Mouse (Mus musculus) cerebellum, adult 2 months (tissue): ENCODE data around the gene Tfam. TPM values are rescaled to one million over a fixed set of nuclear protein-coding genes. Genes with fewer than 3 reads are reported as not detected.

Experiments used
- DNase-seq, 2 experiments: peaks; one replicate each; pipeline ENCODE4 v3.0.0; 2021
- H3K27ac ChIP-seq: fragments of 200-500 bp; 2 replicates; pipeline ENCODE4 v1.5.1; 2012; ENCODE audit warnings: low read length, control low read depth, inconsistent platforms; ENCODE audit not compliant: insufficient read depth
- H3K27me3 ChIP-seq: fragments of 200-500 bp; 2 replicates; pipeline ENCODE4 v1.6.1; 2012; ENCODE audit warnings: inconsistent platforms, mild to moderate bottlenecking, low read length, moderate library complexity; ENCODE audit not compliant: control insufficient read depth, insufficient read depth
- H3K4me1 ChIP-seq: fragments of 200-500 bp; 2 replicates; pipeline ENCODE4 v1.6.1; 2011; ENCODE audit warnings: low read length; ENCODE audit not compliant: control insufficient read depth, insufficient read depth
- H3K4me3 ChIP-seq: fragments of 200-500 bp; replicated peaks from 2 replicates; pipeline ENCODE3; 2011; ENCODE audit warnings: mild to moderate bottlenecking, low read depth, low read length, control low read depth; ENCODE audit not compliant: insufficient read depth
- CTCF ChIP-seq: fragments of 200-500 bp; IDR thresholded peaks from 2 replicates; pipeline ENCODE4 v1.5.1; 2011; ENCODE audit warnings: low read depth, mild to moderate bottlenecking, control low read depth, low read length, moderate library complexity, borderline replicate concordance; ENCODE audit not compliant: insufficient read depth
- POLR2A ChIP-seq: fragments of 200-500 bp; IDR thresholded peaks from 2 replicates; pipeline ENCODE4 v1.6.1; 2011; ENCODE audit warnings: low read length, control low read depth, borderline replicate concordance; ENCODE audit not compliant: insufficient read depth
- WGBS: fragments of 180-500 bp; shearing (Covaris S2); methylation state at CpG from one replicate; pipeline ENCODE4 v1.1.7; 2018; 5-methylcytosine and 5-hydroxymethylcytosine counted together
- polyA plus RNA-seq: library from polyadenylated mRNA; depleted of rRNA; stranded (reverse); fragments of >200 nt; gene quantifications from 2 replicates; pipeline ENCODE4 v1.2.3, GENCODE M21; 2012

Gene Tfam
- polyA plus RNA-seq, 1 experiment: 27.2 TPM

GRCm38 (mm10) chr10:71250472-71250871 lies 12.4 kb upstream of the Tfam start:
- 5% methylated on average over 17 of the region's 17 CpGs for WGBS
- peak overlapping the region; percentile 57 for H3K4me3 ChIP-seq
- DNase-seq: peak; percentile 90 to 94
- no peaks in the 10 kb centered on the region for H3K27me3 ChIP-seq
- H3K4me1 ChIP-seq: peaks cover 13% of the 10 kb centered on the region; the same call in 1 of the 2 replicates
- H3K27ac ChIP-seq: peak overlapping the region; percentile 91
- TF ChIP-seq POLR2A (peak; percentile 54; the same call in 1 of the 2 replicates), CTCF (no peak)

DNA sequence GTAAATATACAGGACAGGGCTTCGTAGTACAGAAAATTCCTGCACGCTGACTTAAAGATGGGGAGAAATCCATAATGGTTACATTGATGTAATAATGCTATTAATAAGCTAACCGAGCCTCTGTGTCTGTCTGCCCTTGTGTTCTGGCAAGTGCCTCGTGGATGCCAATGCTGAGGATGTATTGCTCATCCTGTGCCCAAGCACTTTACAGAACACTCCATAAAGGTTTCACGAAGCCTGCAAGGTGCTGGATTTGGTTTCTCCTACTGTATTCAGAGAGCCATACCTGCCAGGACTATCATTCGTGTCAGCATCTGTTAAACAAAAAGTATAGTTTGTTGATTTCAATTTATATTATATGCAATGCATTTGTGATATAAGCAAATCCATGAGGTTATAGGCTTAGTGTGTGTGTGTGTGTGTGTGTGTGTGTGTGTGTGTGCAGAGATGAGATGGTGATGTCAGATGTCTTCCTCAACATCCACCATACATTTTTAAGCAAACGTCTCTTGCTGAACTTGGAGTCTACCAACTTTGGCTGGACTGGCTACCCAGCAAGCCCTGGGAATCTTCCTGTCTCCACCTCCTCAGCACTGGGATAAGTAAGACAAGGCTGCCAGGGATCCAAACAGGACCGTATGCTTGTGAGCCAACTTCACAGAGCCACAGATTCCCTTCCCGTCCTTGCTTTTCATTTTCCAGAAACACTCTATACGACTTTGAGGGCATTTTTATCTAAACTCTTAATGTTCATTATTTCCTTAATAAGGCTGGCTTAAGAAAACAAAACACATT lies 11.2 kb upstream of the Tfam start:
- peak; percentile 50 to 68 for DNase-seq

GRCm38 (mm10) chr10:71246956-71247355 lies 8.9 kb upstream of the Tfam start:
- Histone ChIP-seq H3K27me3 (no peaks in the 10 kb centered on the region), H3K4me1 (peaks cover 9% of the 10 kb centered on the region; the same call in 1 of the 2 replicates), H3K4me3 (no peak overlapping the region), H3K27ac (no peak overlapping the region)
- DNase-seq: no peak
- TF ChIP-seq POLR2A (no peak), CTCF (no peak)
- 71% methylated on average over 7 of the region's 7 CpGs for WGBS

More for the DNA sequence above, 11.2 kb upstream of the Tfam start:
- H3K4me3 ChIP-seq: no peak overlapping the region
- no peak for TF ChIP-seq CTCF
- TF ChIP-seq POLR2A: 0 out of 2 replicates have a peak, but pooled peaks have one; percentile 17
- no peaks in the 10 kb centered on the region for H3K27me3 ChIP-seq
- 20% methylated on average over 10 of the region's 10 CpGs for WGBS
- peak overlapping the region; percentile 68; the same call in 1 of the 2 replicates for H3K27ac ChIP-seq
- H3K4me1 ChIP-seq: peaks cover 13% of the 10 kb centered on the region; the same call in 1 of the 2 replicates

DNA sequence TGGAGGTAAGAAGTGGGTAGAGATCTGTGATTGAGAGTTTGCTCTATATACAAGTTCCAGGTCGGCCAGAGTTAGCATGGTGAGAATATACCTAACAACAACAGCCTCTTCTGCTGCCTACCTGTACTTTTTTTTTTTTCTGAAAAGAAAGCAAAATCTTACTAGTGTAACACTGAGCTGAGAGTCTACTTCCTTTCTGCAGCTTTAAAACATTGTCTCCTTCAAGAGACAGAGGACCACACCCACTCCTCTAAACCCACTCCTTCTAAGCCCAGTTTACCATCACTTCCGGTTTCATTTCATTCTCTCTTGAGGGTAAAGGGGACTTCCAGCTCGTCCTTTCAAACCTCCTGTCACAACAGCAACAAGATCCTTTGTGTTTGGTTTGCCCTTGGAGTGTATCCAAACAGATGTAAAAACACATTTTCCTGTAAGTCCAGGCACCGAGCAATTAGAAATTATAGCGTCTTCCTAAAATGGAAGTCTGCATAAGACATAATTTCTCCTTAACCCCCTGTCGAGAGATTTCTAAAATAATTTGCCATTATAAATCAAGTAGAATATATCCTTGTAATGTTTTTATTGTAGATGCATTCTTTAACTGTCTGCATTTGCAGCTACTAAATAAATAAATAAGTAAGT lies 1.5 kb upstream of the Tfam start:
- no peak for TF ChIP-seq POLR2A
- no peak for TF ChIP-seq CTCF
- Histone ChIP-seq H3K27ac (no peak overlapping the region), H3K4me1 (no peaks in the 10 kb centered on the region), H3K4me3 (no peak overlapping the region), H3K27me3 (no peaks in the 10 kb centered on the region)
- 65% methylated on average over 6 of the region's 6 CpGs for WGBS
- DNase-seq: no peak

DNA sequence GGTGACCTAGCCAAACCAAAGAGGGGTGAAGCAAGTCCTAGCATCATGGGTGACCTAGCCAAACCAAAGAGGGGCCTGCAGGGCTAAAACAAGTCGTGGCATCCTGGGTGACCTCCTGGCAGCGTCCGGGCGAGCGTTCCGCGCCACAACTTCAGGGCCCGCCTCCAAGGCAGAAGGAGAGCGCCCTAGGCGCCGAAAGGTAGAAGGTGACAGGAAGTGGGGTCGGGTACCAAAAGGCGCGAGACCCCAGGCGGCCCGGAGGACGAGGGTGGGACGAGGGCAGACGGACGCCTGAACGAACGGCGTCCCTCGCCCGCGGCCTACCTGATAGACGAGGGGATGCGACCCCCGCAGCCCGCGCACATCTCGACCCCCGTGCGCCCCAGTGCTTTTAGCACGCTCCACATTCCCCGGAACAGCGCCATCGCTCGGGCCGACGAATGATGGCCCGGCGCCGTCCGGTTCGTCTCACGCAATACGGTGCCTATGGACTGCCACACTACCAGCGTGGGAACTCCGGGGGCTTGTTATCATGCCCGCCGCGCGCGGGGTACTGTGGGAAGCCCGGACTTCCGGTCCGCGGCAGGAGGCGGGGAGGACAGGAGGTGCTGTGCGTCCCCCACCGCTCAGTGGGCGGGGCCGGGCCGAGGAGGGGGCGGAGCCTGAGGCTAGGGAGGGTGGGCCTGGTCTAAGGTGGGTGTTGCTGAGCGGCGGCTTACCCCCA lies 402 bp downstream of the Tfam start:
- DNase-seq: peak; percentile 96
- Histone ChIP-seq H3K4me3 (peak overlapping the region; percentile 90), H3K27ac (peak overlapping the region; percentile 70), H3K27me3 (no peaks in the 10 kb centered on the region), H3K4me1 (no peaks in the 10 kb centered on the region)
- no peak for TF ChIP-seq CTCF
- TF ChIP-seq POLR2A: peak; percentile 74; the same call in 1 of the 2 replicates
- under 1% methylated on average over 68 of the region's 68 CpGs for WGBS

DNA sequence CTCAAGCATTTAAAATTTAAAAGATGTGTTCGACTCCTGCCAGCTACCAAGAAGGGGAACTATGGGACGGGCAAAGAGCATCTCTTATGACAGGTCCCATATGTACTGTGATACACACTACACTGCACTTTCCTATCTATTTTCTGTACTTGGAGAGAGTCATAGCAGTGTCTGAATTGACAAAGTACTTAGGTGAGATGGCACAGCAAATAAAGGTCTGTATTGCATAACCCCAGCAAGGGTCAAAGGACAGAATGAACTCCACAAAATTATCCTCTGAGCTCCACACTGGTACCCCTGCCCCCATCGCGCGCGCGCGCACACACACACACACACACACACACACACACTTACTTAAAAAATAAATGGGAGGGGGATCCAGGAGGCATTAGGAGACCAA lies 4.0 kb downstream of the Tfam start:
- Histone ChIP-seq H3K4me1 (no peaks in the 10 kb centered on the region), H3K4me3 (no peak overlapping the region), H3K27me3 (no peaks in the 10 kb centered on the region), H3K27ac (no peak overlapping the region)
- no peak for TF ChIP-seq CTCF
- no peak for TF ChIP-seq POLR2A
- 96% methylated on average over 8 of the region's 8 CpGs for WGBS
- no peak for DNase-seq

DNA sequence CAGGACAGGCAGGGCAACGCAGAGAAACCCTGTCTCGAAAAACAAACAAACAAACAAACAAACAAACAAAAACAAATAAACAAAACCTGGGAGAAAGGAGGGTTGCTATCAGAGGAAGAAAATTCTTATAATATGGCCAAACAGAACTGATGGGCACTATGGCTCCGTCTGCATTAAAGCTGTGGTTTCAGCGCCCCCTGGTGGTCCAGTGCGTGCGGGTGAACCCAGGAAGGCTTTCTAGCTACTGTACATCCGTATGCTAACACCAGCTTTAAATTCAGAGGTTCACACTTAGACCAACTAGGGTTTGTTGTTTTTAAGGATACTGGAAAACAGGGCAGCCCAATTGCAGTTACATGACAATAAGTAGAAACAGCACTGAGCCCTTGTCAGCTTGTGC lies 12.2 kb downstream of the Tfam start:
- 36% methylated on average over 7 of the region's 7 CpGs for WGBS
- Histone ChIP-seq H3K4me3 (no peak overlapping the region), H3K27me3 (no peaks in the 10 kb centered on the region), H3K4me1 (no peaks in the 10 kb centered on the region), H3K27ac (no peak overlapping the region)
- peak; percentile 70 to 80 for DNase-seq
- no peak for TF ChIP-seq POLR2A
- TF ChIP-seq CTCF: peak; percentile 76

DNA sequence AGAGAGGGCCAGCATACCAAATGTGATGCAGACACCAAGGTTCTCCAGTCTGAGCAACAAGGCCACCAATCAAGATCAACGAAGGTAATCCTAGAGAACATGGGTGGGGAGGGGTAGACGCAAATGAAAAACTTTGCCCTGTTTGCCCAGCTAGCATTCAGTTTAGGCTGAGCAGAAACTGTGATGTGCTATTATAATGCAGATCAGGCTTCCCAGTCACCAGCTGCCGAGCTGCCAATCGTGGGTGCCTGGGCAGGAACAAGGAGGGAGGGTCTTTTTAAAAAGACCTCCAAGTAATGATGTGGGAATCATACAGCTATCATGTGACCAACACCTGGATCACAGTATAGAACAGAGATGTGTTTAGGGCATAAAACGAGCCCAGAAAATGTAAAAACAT lies 15.0 kb downstream of the Tfam start:
- DNase-seq: no peak
- TF ChIP-seq POLR2A: no peak
- TF ChIP-seq CTCF: no peak
- Histone ChIP-seq H3K4me1 (peaks cover 2% of the 10 kb centered on the region; the same call in 1 of the 2 replicates), H3K27me3 (no peaks in the 10 kb centered on the region), H3K4me3 (no peak overlapping the region), H3K27ac (no peak overlapping the region)
- 54% methylated on average over 5 of the region's 5 CpGs for WGBS
